Mouse (Mus musculus): Measurements from ENCODE around the gene Epsti1. TPM values are rescaled to one million over a fixed set of nuclear protein-coding genes. Genes with fewer than 3 reads are reported as not detected.

Gene Epsti1
- polyA plus RNA-seq, 1 experiment from 2014 or later = 1.3 TPM

Other genes with a start within 250 kb of the Epsti1 start
- gene Dnajc15, start 29.1 kb upstream of the Epsti1 start, polyA plus RNA-seq (2015; fragmentation: Nextera tagmentation; extraction: Ambion mirVana) = 97.3 and 102 TPM in 2 replicates
- gene Fam216b, start 184.8 kb downstream of the Epsti1 start, polyA plus RNA-seq (2015; fragmentation: Nextera tagmentation; extraction: Ambion mirVana) = 1.4 and 2.3 TPM in 2 replicates